8 mouse cellular contexts compared by ENCODE assay signal in genomic region chr1:55362634-55363033, GRCm38 (mm10). TPM values are rescaled to one million over a fixed set of nuclear protein-coding genes. Genes with fewer than 3 reads are reported as not detected.
A peak's percentile ranks its signal among the peaks of the same experiment; 100 is the strongest.
DNase-seq lines count a peak whose midpoint lies in the region; ATAC-seq lines count a peak whose summit lies in the region.

No protein-coding gene starts in this region.

- H3K27me3 ChIP-seq in limb, embryonic 15.5 days, result peaks cover 27% of the 10 kb centered on the region

- peak; percentile 7 for DNase-seq in embryo, embryonic 9.5 days (ENCODE audit: extremely low spot score)
- no peak for DNase-seq in embryo, embryonic 10.5 days (ENCODE audit: low spot score)
- peak; percentile 3 for DNase-seq in right cerebral cortex, postnatal 4 days
- no peak for DNase-seq in right cerebral cortex, adult 2 months (ENCODE audit: low spot score in 2 of 2)
- DNase-seq in testis, postnatal 10 days (ENCODE audit: low spot score), result peak; percentile 68
- DNase-seq in adrenal gland, postnatal 4 days (ENCODE audit: low spot score in 2 of 2), result no peak
- no peak for DNase-seq in frontal cortex, postnatal 10 days (ENCODE audit: low spot score in 2 of 2)

- H3K4me1 ChIP-seq in limb, embryonic 15.5 days, result peaks cover 12% of the 10 kb centered on the region

- H3K4me3 ChIP-seq in limb, embryonic 15.5 days, result peak overlapping the region; percentile 50

- no peak overlapping the region for H3K27ac ChIP-seq in limb, embryonic 15.5 days

- WGBS in limb, embryonic 15.5 days, result 57% methylated on average over 48 of the region's 49 CpGs

- ATAC-seq in limb, embryonic 15.5 days (ENCODE audit: insufficient number of reproducible peaks, low FRiP score, low TSS enrichment, low read depth), result no peak

- no peaks in the 10 kb centered on the region for H3K36me3 ChIP-seq in limb, embryonic 15.5 days

- no peak overlapping the region for H3K9ac ChIP-seq in limb, embryonic 15.5 days

- H3K9me3 ChIP-seq in limb, embryonic 15.5 days, result peaks cover 4% of the 10 kb centered on the region; the same call in 1 of the 2 replicates

- peak overlapping the region; percentile 70 for H3K4me2 ChIP-seq in limb, embryonic 15.5 days

RNA-seq across cellular contexts. Expression of gene Boll, which starts 0.6 kb away (rescaled TPM):
- 0.15 and 2.0 TPM in 2 replicates for polyA plus RNA-seq in limb, embryonic 15.5 days (2015; fragmentation: Nextera tagmentation; extraction: Ambion mirVana)
- 1 to 10 TPM; 1.5 to 1.9 TPM for total RNA-seq in adrenal gland, postnatal 4 days (2021)

RNA-seq across cellular contexts. Expression of gene Plcl1, which starts 43.1 kb away (rescaled TPM):
- 1.8 and 2.4 TPM in 2 replicates for polyA plus RNA-seq in limb, embryonic 15.5 days (2015; fragmentation: Nextera tagmentation; extraction: Ambion mirVana)
- total RNA-seq in adrenal gland, postnatal 4 days (2021), result 10 to 100 TPM in 1 of 2 experiments, 1 to 10 TPM in 1; 7.8 to 11.7 TPM

Comparison
In these comparisons a context has a peak if more than half of its experiments do, and no peak if none do; other contexts are left out.
1. DNase-seq: peak in embryo, embryonic 9.5 days (single experiment), right cerebral cortex, postnatal 4 days (single experiment) and testis, postnatal 10 days (single experiment); none in embryo, embryonic 10.5 days (single experiment), right cerebral cortex, adult 2 months (0 of 2), adrenal gland, postnatal 4 days (0 of 2) and frontal cortex, postnatal 10 days (0 of 2).